Mouse (Mus musculus): Measurements from ENCODE around the gene Lifr.

- no peak for TF ChIP-seq CTCF (IDR thresholded peaks at IDR 0.05; ENCODE audit: borderline replicate concordance, insufficient read depth, low read depth, low read length)
- TF ChIP-seq POLR2A (IDR thresholded peaks at IDR 0.05; ENCODE audit: borderline replicate concordance, insufficient read depth, low read length) = no peak
Observed at GRCm38 (mm10) chr15:7233393-7234090, 143.1 kb downstream of the Lifr start.
